Mouse (Mus musculus): ENCODE results near the gene Arhgef38. TPM values are rescaled to one million over a fixed set of nuclear protein-coding genes. Genes with fewer than 3 reads are reported as not detected.

Gene Arhgef38
- polyA plus RNA-seq (2012; rRNA removed), result 4.7 and 5.2 TPM in 2 replicates

- DNase-seq (ENCODE audit: low read depth), result no peak
Measured at GRCm38 (mm10) chr3:133234821-133235295, at the start of gene Arhgef38. TSS of gene Arhgef38 (minus strand) at chr3:133234949.

- no peak for DNase-seq (ENCODE audit: low read depth)
Measured at GRCm38 (mm10) chr3:133271887-133272286, 37.1 kb upstream of the Arhgef38 start.

- DNase-seq (ENCODE audit: low read depth), result no peak
Measured at GRCm38 (mm10) chr3:133258860-133259259, 24.1 kb upstream of the Arhgef38 start.

GRCm38 (mm10) chr3:133255842-133256241, 21.1 kb upstream of the Arhgef38 start:
- DNase-seq (ENCODE audit: low read depth), result no peak

- no peak for DNase-seq (ENCODE audit: low read depth)
Measured at GRCm38 (mm10) chr3:133244027-133244426, 9.3 kb upstream of the Arhgef38 start.

- no peak for DNase-seq (ENCODE audit: low read depth)
Measured at GRCm38 (mm10) chr3:133241916-133242315, 7.2 kb upstream of the Arhgef38 start.

- DNase-seq (ENCODE audit: low read depth), result no peak
Measured at GRCm38 (mm10) chr3:133233993-133234392, 756 bp downstream of the Arhgef38 start.

- no peak for DNase-seq (ENCODE audit: low read depth)
Measured at GRCm38 (mm10) chr3:133230427-133230826, 4.3 kb downstream of the Arhgef38 start.

- no peak for DNase-seq (ENCODE audit: low read depth)
Measured at GRCm38 (mm10) chr3:133229594-133229993, 5.2 kb downstream of the Arhgef38 start.

GRCm38 (mm10) chr3:133227258-133228012, 7.3 kb downstream of the Arhgef38 start:
- DNase-seq (ENCODE audit: low read depth), result no peak

GRCm38 (mm10) chr3:133218501-133218900, 16.2 kb downstream of the Arhgef38 start:
- DNase-seq (ENCODE audit: low read depth), result no peak

GRCm38 (mm10) chr3:133215198-133215819, 19.4 kb downstream of the Arhgef38 start:
- no peak for DNase-seq (ENCODE audit: low read depth)

- no peak for DNase-seq (ENCODE audit: low read depth)
Measured at GRCm38 (mm10) chr3:133213434-133214114, 21.2 kb downstream of the Arhgef38 start.

- no peak for DNase-seq (ENCODE audit: low read depth)
Measured at GRCm38 (mm10) chr3:133211324-133211723, 23.4 kb downstream of the Arhgef38 start.

GRCm38 (mm10) chr3:133203713-133204112, 31.0 kb downstream of the Arhgef38 start:
- DNase-seq (ENCODE audit: low read depth), result no peak

GRCm38 (mm10) chr3:133202171-133202570, 32.6 kb downstream of the Arhgef38 start:
- DNase-seq (ENCODE audit: low read depth), result no peak

GRCm38 (mm10) chr3:133188930-133189329, 45.8 kb downstream of the Arhgef38 start:
- DNase-seq (ENCODE audit: low read depth), result no peak

GRCm38 (mm10) chr3:133187524-133187923, 47.2 kb downstream of the Arhgef38 start:
- DNase-seq (ENCODE audit: low read depth), result no peak

- no peak for DNase-seq (ENCODE audit: low read depth)
Measured at GRCm38 (mm10) chr3:133176033-133176750, 58.6 kb downstream of the Arhgef38 start.

- DNase-seq (ENCODE audit: low read depth), result no peak
Measured at GRCm38 (mm10) chr3:133172291-133172690, 62.5 kb downstream of the Arhgef38 start.

- DNase-seq (ENCODE audit: low read depth), result no peak
Measured at GRCm38 (mm10) chr3:133169737-133170136, 65.0 kb downstream of the Arhgef38 start.

GRCm38 (mm10) chr3:133167550-133167949, 67.2 kb downstream of the Arhgef38 start:
- no peak for DNase-seq (ENCODE audit: low read depth)

Data from gonadal fat pad, adult 2 months (tissue).